Mouse (Mus musculus): ENCODE results near the gene Kif5c. TPM values are rescaled to one million over a fixed set of nuclear protein-coding genes. Genes with fewer than 3 reads are reported as not detected.

Kif5c gene
- polyA plus RNA-seq, 1 experiment from 2014 or later: 0.21 TPM

- Histone ChIP-seq H3K27ac (no peak overlapping the region), H3K36me3 (no peaks in the 10 kb centered on the region), H3K9me3 (replicated peaks) (no peaks in the 10 kb centered on the region), H3K27me3 (replicated peaks) (0 out of 2 replicates have a peak, but pooled peaks cover 5% of the 10 kb centered on the region), H3K4me1 (no peaks in the 10 kb centered on the region), H3K4me3 (no peak overlapping the region), H3K4me2 (no peak overlapping the region), H3K9ac (no peak overlapping the region)
- 71% methylated on average over 7 of the region's 7 CpGs for WGBS (ENCODE audit: insufficient replicate concordance)
- ATAC-seq: no peak
Observed at GRCm38 (mm10) chr2:49757616-49758015, 138.5 kb downstream of the Kif5c start.

GRCm38 (mm10) chr2:49764331-49764946 is 145.3 kb downstream of the Kif5c start:
- Histone ChIP-seq H3K4me2 (no peak overlapping the region), H3K9ac (no peak overlapping the region), H3K4me3 (no peak overlapping the region), H3K4me1 (no peaks in the 10 kb centered on the region), H3K36me3 (no peaks in the 10 kb centered on the region), H3K27ac (no peak overlapping the region), H3K27me3 (replicated peaks) (no peaks in the 10 kb centered on the region; the same call in 1 of the 2 replicates), H3K9me3 (replicated peaks) (no peaks in the 10 kb centered on the region)
- peak; percentile 49; the same call in 1 of the 2 replicates for ATAC-seq
- 48% methylated on average over 7 of the region's 7 CpGs for WGBS (ENCODE audit: insufficient replicate concordance)

GRCm38 (mm10) chr2:49768916-49769315 is 149.8 kb downstream of the Kif5c start:
- Histone ChIP-seq H3K4me2 (no peak overlapping the region), H3K27ac (no peak overlapping the region)
- WGBS (ENCODE audit: insufficient replicate concordance): 86% methylated on average over 2 of the region's 2 CpGs

GRCm38 (mm10) chr2:49770440-49770839 is 151.3 kb downstream of the Kif5c start:
- no peaks in the 10 kb centered on the region; the same call in 1 of the 2 replicates for H3K27me3 ChIP-seq (replicated peaks)
- WGBS (ENCODE audit: insufficient replicate concordance): 69% methylated on average over 5 of the region's 5 CpGs

More at GRCm38 (mm10) chr2:49768916-49769315, 149.8 kb downstream of the Kif5c start:
- Histone ChIP-seq H3K9me3 (replicated peaks) (no peaks in the 10 kb centered on the region), H3K4me3 (no peak overlapping the region), H3K27me3 (replicated peaks) (no peaks in the 10 kb centered on the region; the same call in 1 of the 2 replicates), H3K9ac (no peak overlapping the region), H3K4me1 (peaks cover 28% of the 10 kb centered on the region), H3K36me3 (no peaks in the 10 kb centered on the region)
- no peak for ATAC-seq

GRCm38 (mm10) chr2:49771172-49771571 is 152.1 kb downstream of the Kif5c start:
- Histone ChIP-seq H3K4me2 (peak overlapping the region; percentile 28), H3K4me3 (no peak overlapping the region), H3K36me3 (no peaks in the 10 kb centered on the region), H3K4me1 (peaks cover 47% of the 10 kb centered on the region), H3K9ac (0 out of 2 replicates have a peak overlapping the region, but pooled peaks have one; percentile 4), H3K9me3 (replicated peaks) (no peaks in the 10 kb centered on the region), H3K27me3 (replicated peaks) (no peaks in the 10 kb centered on the region; the same call in 1 of the 2 replicates), H3K27ac (no peak overlapping the region)
- ATAC-seq: no peak
- WGBS (ENCODE audit: insufficient replicate concordance): 29% methylated on average over 11 of the region's 11 CpGs

More at GRCm38 (mm10) chr2:49770440-49770839, 151.3 kb downstream of the Kif5c start:
- no peaks in the 10 kb centered on the region for H3K9me3 ChIP-seq (replicated peaks)
- ATAC-seq: no peak
- no peak overlapping the region for H3K9ac ChIP-seq
- no peaks in the 10 kb centered on the region for H3K36me3 ChIP-seq
- H3K4me3 ChIP-seq: no peak overlapping the region
- no peak overlapping the region for H3K4me2 ChIP-seq
- H3K4me1 ChIP-seq: peaks cover 44% of the 10 kb centered on the region
- no peak overlapping the region for H3K27ac ChIP-seq

- peak overlapping the region; percentile 32 for H3K4me2 ChIP-seq
- H3K9me3 ChIP-seq (replicated peaks): no peaks in the 10 kb centered on the region
- peaks cover 47% of the 10 kb centered on the region for H3K4me1 ChIP-seq
- H3K9ac ChIP-seq: no peak overlapping the region
- no peaks in the 10 kb centered on the region for H3K27me3 ChIP-seq (replicated peaks)
- H3K27ac ChIP-seq: peak overlapping the region; percentile 79
- H3K36me3 ChIP-seq: no peaks in the 10 kb centered on the region
- H3K4me3 ChIP-seq: no peak overlapping the region
- 43% methylated on average over 10 of the region's 10 CpGs for WGBS (ENCODE audit: insufficient replicate concordance)
- ATAC-seq: peak; percentile 87
Observed at GRCm38 (mm10) chr2:49773194-49773931, 154.3 kb downstream of the Kif5c start.

- H3K4me2 ChIP-seq: peak overlapping the region; percentile 32
- peak; percentile 25; the same call in 1 of the 2 replicates for ATAC-seq
- no peak overlapping the region for H3K9ac ChIP-seq
- no peaks in the 10 kb centered on the region for H3K27me3 ChIP-seq (replicated peaks)
- H3K4me1 ChIP-seq: peaks cover 47% of the 10 kb centered on the region
- H3K27ac ChIP-seq: peak overlapping the region; percentile 79
- no peaks in the 10 kb centered on the region for H3K9me3 ChIP-seq (replicated peaks)
- H3K4me3 ChIP-seq: no peak overlapping the region
- H3K36me3 ChIP-seq: no peaks in the 10 kb centered on the region
Observed at GRCm38 (mm10) chr2:49774180-49774579, 155.1 kb downstream of the Kif5c start.

GRCm38 (mm10) chr2:49775187-49775586 is 156.1 kb downstream of the Kif5c start:
- no peak for ATAC-seq
- no peaks in the 10 kb centered on the region for H3K27me3 ChIP-seq (replicated peaks)
- no peak overlapping the region for H3K9ac ChIP-seq
- H3K4me3 ChIP-seq: no peak overlapping the region
- peaks cover 50% of the 10 kb centered on the region for H3K4me1 ChIP-seq
- H3K27ac ChIP-seq: no peak overlapping the region; the same call in 1 of the 2 replicates
- no peaks in the 10 kb centered on the region for H3K9me3 ChIP-seq (replicated peaks)
- no peak overlapping the region for H3K4me2 ChIP-seq
- H3K36me3 ChIP-seq: no peaks in the 10 kb centered on the region
- 76% methylated on average over 4 of the region's 4 CpGs for WGBS (ENCODE audit: insufficient replicate concordance)

- no peaks in the 10 kb centered on the region for H3K27me3 ChIP-seq (replicated peaks)
- H3K4me3 ChIP-seq: no peak overlapping the region
- H3K9me3 ChIP-seq (replicated peaks): no peaks in the 10 kb centered on the region
- peaks cover 55% of the 10 kb centered on the region for H3K4me1 ChIP-seq
- no peak overlapping the region for H3K27ac ChIP-seq
- H3K4me2 ChIP-seq: no peak overlapping the region
- no peaks in the 10 kb centered on the region for H3K36me3 ChIP-seq
- no peak for ATAC-seq
- no peak overlapping the region for H3K9ac ChIP-seq
Observed at GRCm38 (mm10) chr2:49775735-49776134, 156.6 kb downstream of the Kif5c start.

GRCm38 (mm10) chr2:49776407-49776806 is 157.3 kb downstream of the Kif5c start:
- Histone ChIP-seq H3K4me3 (no peak overlapping the region), H3K9me3 (replicated peaks) (no peaks in the 10 kb centered on the region), H3K4me2 (no peak overlapping the region), H3K9ac (no peak overlapping the region), H3K36me3 (no peaks in the 10 kb centered on the region), H3K27me3 (replicated peaks) (no peaks in the 10 kb centered on the region), H3K27ac (0 out of 2 replicates have a peak overlapping the region, but pooled peaks have one; percentile 14), H3K4me1 (peaks cover 52% of the 10 kb centered on the region)
- no peak for ATAC-seq
- 67% methylated on average over 4 of the region's 4 CpGs for WGBS (ENCODE audit: insufficient replicate concordance)

GRCm38 (mm10) chr2:49787376-49788050 is 168.4 kb downstream of the Kif5c start, which contains the start of gene Lypd6b:
Lypd6b (plus strand) TSS chr2:49787688.
- no peaks in the 10 kb centered on the region for H3K36me3 ChIP-seq
- no peak within 1 kb of the TSS for H3K27ac ChIP-seq
- no peak for ATAC-seq
- no peak within 1 kb of the TSS; the same call in 1 of the 2 replicates for H3K9ac ChIP-seq
- H3K4me1 ChIP-seq: no peaks in the 10 kb centered on the region; the same call in 1 of the 2 replicates
- H3K4me2 ChIP-seq: peak within 1 kb of the TSS; percentile 75
- H3K4me3 ChIP-seq: peak within 1 kb of the TSS; percentile 53
- no peaks in the 10 kb centered on the region for H3K9me3 ChIP-seq (replicated peaks)
- 2% methylated on average over 79 of the region's 79 CpGs for WGBS (ENCODE audit: insufficient replicate concordance)
- peaks cover 66% of the 10 kb centered on the region for H3K27me3 ChIP-seq (replicated peaks)

GRCm38 (mm10) chr2:49788051-49788418 is 168.9 kb downstream of the Kif5c start:
- peak overlapping the region; percentile 53 for H3K4me3 ChIP-seq
- H3K27me3 ChIP-seq (replicated peaks): peaks cover 66% of the 10 kb centered on the region
- no peaks in the 10 kb centered on the region for H3K36me3 ChIP-seq
- 2% methylated on average over 14 of the region's 14 CpGs for WGBS (ENCODE audit: insufficient replicate concordance)
- H3K4me2 ChIP-seq: peak overlapping the region; percentile 75
- no peaks in the 10 kb centered on the region for H3K9me3 ChIP-seq (replicated peaks)
- no peaks in the 10 kb centered on the region; the same call in 1 of the 2 replicates for H3K4me1 ChIP-seq
- H3K9ac ChIP-seq: no peak overlapping the region
- ATAC-seq: no peak
- H3K27ac ChIP-seq: no peak overlapping the region
